Mouse (Mus musculus) forebrain, embryonic 14.5 days (tissue): ENCODE results near the gene Ifnz. TPM values are rescaled to one million over a fixed set of nuclear protein-coding genes. Genes with fewer than 3 reads are reported as not detected.
"Not testable (repeated sequence)": the region's sequence is repeated elsewhere in the genome, so short reads cannot be mapped to it uniquely, and the experiment has no call there.

Source experiments
- ATAC-seq: fragments of 200-750 bp; cut with Nextera tagmentation; 2 replicates; pipeline ENCODE4 v1.8.0; 2017; ENCODE audit warnings: mild to moderate bottlenecking, moderate library complexity
- DNase-seq: peaks from one replicate; pipeline ENCODE4 v3.0.0-alpha.2; 2015; ENCODE audit warnings: low spot score
- H3K27ac ChIP-seq: fragments of 300-500 bp; sonication (generic); 2 replicates; pipeline ENCODE4 v1.5.1; 2014; ENCODE audit warnings: low read depth, mild to moderate bottlenecking, control low read depth, low read length, moderate library complexity
- H3K27me3 ChIP-seq: fragments of 300-500 bp; sonication (generic); replicated peaks from 2 replicates; pipeline ENCODE4 v1.6.1; 2014; ENCODE audit warnings: low read length, control low read depth, mixed read lengths; ENCODE audit not compliant: control insufficient read depth, insufficient read depth
- H3K36me3 ChIP-seq: fragments of 300-500 bp; sonication (generic); 2 replicates; pipeline ENCODE4 v1.6.1; 2014; ENCODE audit warnings: low read length, control low read depth; ENCODE audit not compliant: control insufficient read depth, insufficient read depth
- H3K4me1 ChIP-seq: fragments of 300-500 bp; sonication (generic); 2 replicates; pipeline ENCODE4 v1.6.1; 2014; ENCODE audit warnings: antibody characterized with exemption, low read length, control low read depth; ENCODE audit not compliant: control insufficient read depth, insufficient read depth
- H3K4me2 ChIP-seq: fragments of 300-500 bp; sonication (generic); 2 replicates; pipeline ENCODE4 v1.6.1; 2014; ENCODE audit warnings: mild to moderate bottlenecking, control low read depth, low read length
- H3K4me3 ChIP-seq: fragments of 300-500 bp; sonication (generic); 2 replicates; pipeline ENCODE4 v1.5.1; 2014; ENCODE audit warnings: low read depth, low read length, control low read depth
- H3K9ac ChIP-seq: fragments of 300-500 bp; sonication (generic); 2 replicates; pipeline ENCODE4 v1.6.1; 2014; ENCODE audit warnings: mild to moderate bottlenecking, low read length, control low read depth, moderate library complexity
- H3K9me3 ChIP-seq: fragments of 300-500 bp; sonication (generic); replicated peaks from 2 replicates; pipeline ENCODE4 v1.6.1; 2016; ENCODE audit warnings: low read length, control low read depth, mixed read lengths; ENCODE audit not compliant: control insufficient read depth
- WGBS: fragments of 180-500 bp; shearing (Covaris S2); extraction: QIAGEN DNeasy Blood & Tissue Kit; methylation state at CpG from one replicate; pipeline ENCODE4 v1.1.7; 2014; 5-methylcytosine and 5-hydroxymethylcytosine counted together
- polyA plus RNA-seq: library from polyadenylated mRNA; unstranded; fragments of >200 nt; fragmentation: Nextera tagmentation; extraction: Ambion mirVana; gene quantifications from 2 replicates; pipeline ENCODE4 v1.2.1, GENCODE M21; 2014

Ifnz gene
- polyA plus RNA-seq, 1 experiment from 2014 or later, result not detected

DNA sequence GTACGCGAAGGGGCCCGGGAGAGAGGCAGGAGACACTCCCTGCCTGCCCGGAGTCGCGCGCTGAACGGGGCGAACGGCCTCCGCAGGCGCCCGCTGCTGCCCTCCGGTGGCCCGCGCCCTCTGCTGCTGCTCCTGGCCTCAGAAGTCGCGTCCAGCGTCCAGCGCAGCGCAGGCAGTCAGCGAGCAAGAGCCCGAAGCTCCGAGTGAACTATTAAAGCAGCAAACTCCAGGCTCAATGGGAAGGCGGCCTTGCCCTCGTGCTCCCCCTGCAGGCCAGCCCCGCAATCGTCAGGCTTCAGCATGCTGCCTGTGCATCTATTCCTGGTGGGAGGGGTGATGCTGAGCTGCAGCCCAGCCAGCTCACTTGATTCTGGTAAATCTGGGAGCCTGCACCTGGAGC, 15.2 kb downstream of the Ifnz start, which contains the start of gene Gm13279:
Gene Gm13279 (plus strand): TSS at position 301 of the 400 bp plus-strand sequence.
- H3K4me3 ChIP-seq, ATAC-seq, H3K27ac ChIP-seq, H3K9me3 ChIP-seq, H3K27me3 ChIP-seq, DNase-seq, H3K4me1 ChIP-seq, H3K9ac ChIP-seq, H3K36me3 ChIP-seq, H3K4me2 ChIP-seq: not testable (repeated sequence)
- no CpG with 5 or more reads among the region's 28 CpGs for WGBS

DNA sequence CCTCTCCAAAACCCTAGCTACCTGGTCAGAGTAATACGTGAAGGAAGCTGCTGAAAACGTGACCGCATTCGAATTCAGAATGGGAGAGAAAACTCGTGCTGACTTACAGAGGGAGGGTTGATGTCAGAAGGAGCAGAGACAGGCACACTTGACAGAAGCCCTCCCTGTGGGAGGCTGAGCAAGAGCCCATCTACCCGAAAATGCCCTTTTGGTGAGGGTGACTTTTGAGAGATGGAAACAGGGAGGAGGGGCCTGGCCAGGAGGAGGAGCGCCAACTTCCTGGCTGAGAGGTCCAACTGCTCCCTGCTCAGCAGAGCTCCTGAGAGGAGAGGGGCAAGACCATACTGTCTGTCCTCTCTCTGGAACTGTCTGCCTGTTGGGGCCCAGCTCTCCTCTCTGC, 17.4 kb downstream of the Ifnz start, which contains the start of gene Gm13285:
Gene Gm13285 (plus strand): TSS at position 301 of the 400 bp plus-strand sequence.
- H3K4me2 ChIP-seq, H3K27me3 ChIP-seq, H3K27ac ChIP-seq, DNase-seq, H3K4me3 ChIP-seq, H3K9me3 ChIP-seq, H3K4me1 ChIP-seq, H3K36me3 ChIP-seq, ATAC-seq, H3K9ac ChIP-seq: not testable (repeated sequence)
- 0% methylated on average over 1 of the region's 7 CpGs for WGBS

DNA sequence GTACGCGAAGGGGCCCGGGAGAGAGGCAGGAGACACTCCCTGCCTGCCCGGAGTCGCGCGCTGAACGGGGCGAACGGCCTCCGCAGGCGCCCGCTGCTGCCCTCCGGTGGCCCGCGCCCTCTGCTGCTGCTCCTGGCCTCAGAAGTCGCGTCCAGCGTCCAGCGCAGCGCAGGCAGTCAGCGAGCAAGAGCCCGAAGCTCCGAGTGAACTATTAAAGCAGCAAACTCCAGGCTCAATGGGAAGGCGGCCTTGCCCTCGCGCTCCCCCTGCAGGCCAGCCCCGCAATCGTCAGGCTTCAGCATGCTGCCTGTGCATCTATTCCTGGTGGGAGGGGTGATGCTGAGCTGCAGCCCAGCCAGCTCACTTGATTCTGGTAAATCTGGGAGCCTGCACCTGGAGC, 21.0 kb downstream of the Ifnz start, which contains the start of gene Gm13287:
Gene Gm13287 (plus strand): TSS at position 301 of the 400 bp plus-strand sequence.
- ATAC-seq, H3K27me3 ChIP-seq, H3K27ac ChIP-seq, H3K4me2 ChIP-seq, H3K36me3 ChIP-seq, H3K4me3 ChIP-seq, DNase-seq, H3K9me3 ChIP-seq, H3K4me1 ChIP-seq, H3K9ac ChIP-seq: not testable (repeated sequence)
- no CpG with 5 or more reads among the region's 29 CpGs for WGBS

DNA sequence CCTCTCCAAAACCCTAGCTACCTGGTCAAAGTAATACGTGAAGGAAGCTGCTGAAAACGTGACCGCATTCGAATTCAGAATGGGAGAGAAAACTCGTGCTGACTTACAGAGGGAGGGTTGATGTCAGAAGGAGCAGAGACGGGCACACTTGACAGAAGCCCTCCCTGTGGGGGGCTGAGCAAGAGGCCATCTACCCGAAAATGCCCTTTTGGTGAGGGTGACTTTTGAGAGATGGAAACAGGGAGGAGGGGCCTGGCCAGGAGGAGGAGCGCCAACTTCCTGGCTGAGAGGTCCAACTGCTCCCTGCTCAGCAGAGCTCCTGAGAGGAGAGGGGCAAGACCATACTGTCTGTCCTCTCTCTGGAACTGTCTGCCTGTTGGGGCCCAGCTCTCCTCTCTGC, 23.3 kb downstream of the Ifnz start, which contains the start of gene Gm13288:
Gene Gm13288 (plus strand): TSS at position 301 of the 400 bp plus-strand sequence.
- H3K36me3 ChIP-seq, H3K27me3 ChIP-seq, ATAC-seq, H3K4me3 ChIP-seq, H3K9me3 ChIP-seq, DNase-seq, H3K27ac ChIP-seq, H3K9ac ChIP-seq, H3K4me1 ChIP-seq: not testable (repeated sequence)
- no CpG with 5 or more reads among the region's 8 CpGs for WGBS
- peak within 1 kb of the TSS; percentile 34; the same call in 1 of the 2 replicates for H3K4me2 ChIP-seq

DNA sequence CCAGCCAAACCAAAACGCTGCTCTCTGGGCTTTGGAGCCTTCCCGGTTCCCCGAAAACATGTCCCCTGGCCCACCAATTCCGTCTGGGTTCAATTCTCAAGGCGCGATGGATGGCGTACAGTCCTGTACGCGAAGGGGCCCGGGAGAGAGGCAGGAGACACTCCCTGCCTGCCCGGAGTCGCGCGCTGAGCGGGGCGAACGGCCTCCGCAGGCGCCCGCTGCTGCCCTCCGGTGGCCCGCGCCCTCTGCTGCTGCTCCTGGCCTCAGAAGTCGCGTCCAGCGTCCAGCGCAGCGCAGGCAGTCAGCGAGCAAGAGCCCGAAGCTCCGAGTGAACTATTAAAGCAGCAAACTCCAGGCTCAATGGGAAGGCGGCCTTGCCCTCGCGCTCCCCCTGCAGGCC, 23.8 kb downstream of the Ifnz start:
- H3K9me3 ChIP-seq, ATAC-seq, H3K9ac ChIP-seq, DNase-seq, H3K4me1 ChIP-seq, H3K27ac ChIP-seq, H3K27me3 ChIP-seq, H3K4me3 ChIP-seq, H3K36me3 ChIP-seq: not testable (repeated sequence)
- H3K4me2 ChIP-seq, result peak overlapping the region; percentile 34; the same call in 1 of the 2 replicates
- WGBS, result no CpG with 5 or more reads among the region's 34 CpGs

DNA sequence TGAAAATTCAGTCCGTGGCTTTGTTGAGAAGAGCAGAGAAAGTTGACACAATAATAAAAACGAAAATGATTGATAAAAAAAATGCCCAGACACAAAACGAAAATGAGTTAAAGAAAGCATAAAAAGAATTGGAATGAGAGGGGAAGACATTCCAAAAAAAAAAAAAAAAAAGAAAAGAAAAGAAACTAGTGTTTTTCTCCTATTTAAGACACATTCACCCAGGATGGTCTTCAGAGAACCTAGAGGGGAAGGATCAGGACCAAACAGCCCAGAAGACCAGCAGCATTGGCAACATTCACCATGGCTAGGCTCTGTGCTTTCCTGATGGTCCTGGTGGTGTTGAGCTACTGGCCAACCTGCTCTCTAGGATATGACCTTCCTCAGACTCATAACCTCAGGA, 34.0 kb downstream of the Ifnz start, which contains the start of gene Ifna7:
Gene Ifna7 (plus strand): TSS at position 301 of the 400 bp plus-strand sequence.
- Histone ChIP-seq H3K4me1 (no peaks in the 10 kb centered on the region), H3K27me3 (no peaks in the 10 kb centered on the region), H3K27ac (no peak within 1 kb of the TSS), H3K4me2 (no peak within 1 kb of the TSS), H3K9me3 (no peaks in the 10 kb centered on the region), H3K9ac (no peak within 1 kb of the TSS), H3K36me3 (no peaks in the 10 kb centered on the region), H3K4me3 (no peak within 1 kb of the TSS)
- 66% methylated on average over 3 of the region's 3 CpGs for WGBS
- ATAC-seq, result no peak
- DNase-seq, result no peak

DNA sequence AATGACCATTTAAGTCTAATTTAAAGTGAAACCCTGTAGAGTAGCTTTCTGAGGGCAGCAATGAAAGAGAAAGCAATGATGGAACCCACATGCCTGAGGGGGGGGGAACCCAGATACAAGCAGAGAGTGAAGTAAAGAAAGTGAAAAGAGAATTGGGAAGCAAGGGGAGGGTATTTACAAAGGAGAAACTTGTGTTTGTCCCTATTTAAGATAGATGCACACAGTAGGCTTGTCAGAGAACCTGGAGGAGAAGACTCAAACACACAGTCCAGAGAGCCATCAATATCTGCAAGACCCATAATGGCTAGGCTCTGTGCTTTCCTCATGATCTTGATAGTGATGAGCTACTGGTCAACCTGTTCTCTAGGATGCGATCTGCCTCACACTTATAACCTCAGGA, 37.7 kb downstream of the Ifnz start, which contains the start of gene Ifna11:
Gene Ifna11 (plus strand): TSS at position 301 of the 400 bp plus-strand sequence.
- Histone ChIP-seq H3K27ac (no peak within 1 kb of the TSS), H3K36me3 (no peaks in the 10 kb centered on the region), H3K4me1 (no peaks in the 10 kb centered on the region), H3K9ac (no peak within 1 kb of the TSS), H3K9me3 (no peaks in the 10 kb centered on the region), H3K27me3 (no peaks in the 10 kb centered on the region), H3K4me2 (no peak within 1 kb of the TSS), H3K4me3 (no peak within 1 kb of the TSS)
- WGBS, result 76% methylated on average over 1 of the region's 1 CpGs
- DNase-seq (no peak), ATAC-seq (no peak)

DNA sequence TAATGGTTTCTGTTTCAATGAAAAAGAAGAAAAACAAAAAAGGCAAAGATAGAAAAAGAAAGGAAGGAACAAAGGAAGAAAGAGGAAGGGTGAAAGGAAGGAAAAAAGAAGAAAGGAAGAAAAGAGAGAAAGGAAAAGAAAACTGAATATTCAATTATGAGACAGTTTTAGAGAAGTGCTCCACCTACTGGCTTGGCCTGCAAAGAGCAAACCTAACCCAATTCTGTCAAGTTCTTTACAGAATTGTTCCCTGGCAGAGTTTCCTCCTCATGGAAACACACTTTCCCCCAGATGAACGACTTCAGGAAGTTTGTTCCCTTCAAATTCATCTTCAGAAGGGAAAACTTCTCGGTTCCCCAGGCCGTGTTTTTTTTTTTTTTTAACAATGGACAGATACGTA, 41.1 kb downstream of the Ifnz start:
- Histone ChIP-seq H3K27ac (no peak overlapping the region), H3K9me3 (no peaks in the 10 kb centered on the region), H3K36me3 (no peaks in the 10 kb centered on the region), H3K4me1 (no peaks in the 10 kb centered on the region), H3K4me3 (no peak overlapping the region), H3K4me2 (no peak overlapping the region), H3K27me3 (no peaks in the 10 kb centered on the region), H3K9ac (no peak overlapping the region)
- 18% methylated on average over 4 of the region's 4 CpGs for WGBS
- ATAC-seq, result no peak
- peak; percentile 56 for DNase-seq

DNA sequence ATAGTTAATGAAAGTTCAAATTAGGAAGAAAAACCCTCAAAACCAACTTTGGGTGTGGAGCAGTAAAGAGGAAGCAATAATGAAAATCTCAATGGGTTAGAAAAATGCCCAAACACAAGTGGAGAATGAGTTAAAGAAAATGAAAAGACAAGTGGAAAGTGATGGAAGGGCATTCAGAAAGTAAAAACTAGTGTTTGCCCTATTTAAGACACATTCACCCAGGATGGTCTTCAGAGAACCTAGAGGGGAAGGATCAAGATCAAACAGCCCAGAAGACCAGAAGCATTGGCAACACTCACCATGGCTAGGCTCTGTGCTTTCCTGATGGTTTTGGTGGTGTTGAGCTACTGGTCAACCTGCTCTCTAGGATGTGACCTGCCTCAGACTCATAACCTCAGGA, 45.2 kb downstream of the Ifnz start, which contains the start of gene Ifna6:
Gene Ifna6 (plus strand): TSS at position 301 of the 400 bp plus-strand sequence.
- ATAC-seq, H3K4me1 ChIP-seq, H3K36me3 ChIP-seq, H3K4me2 ChIP-seq, H3K9me3 ChIP-seq, H3K4me3 ChIP-seq, H3K27me3 ChIP-seq, H3K27ac ChIP-seq, DNase-seq, H3K9ac ChIP-seq: not testable (repeated sequence)
